Mouse (Mus musculus) cortical plate, adult 2 months (tissue): Measurements from ENCODE around the gene Mpp2.

Experiments used
- CTCF ChIP-seq: fragments of 200-500 bp; IDR thresholded peaks from 2 replicates; pipeline ENCODE4 v1.5.1; 2011; ENCODE audit warnings: mild to moderate bottlenecking, control low read depth, low read length; ENCODE audit not compliant: insufficient read depth; ENCODE audit errors: extremely low read depth
- POLR2A ChIP-seq: fragments of 200-500 bp; IDR thresholded peaks from 2 replicates; pipeline ENCODE4 v1.6.1; 2011; ENCODE audit warnings: mild to moderate bottlenecking, low read length, control low read depth; ENCODE audit not compliant: insufficient read depth; ENCODE audit errors: extremely low read depth

DNA sequence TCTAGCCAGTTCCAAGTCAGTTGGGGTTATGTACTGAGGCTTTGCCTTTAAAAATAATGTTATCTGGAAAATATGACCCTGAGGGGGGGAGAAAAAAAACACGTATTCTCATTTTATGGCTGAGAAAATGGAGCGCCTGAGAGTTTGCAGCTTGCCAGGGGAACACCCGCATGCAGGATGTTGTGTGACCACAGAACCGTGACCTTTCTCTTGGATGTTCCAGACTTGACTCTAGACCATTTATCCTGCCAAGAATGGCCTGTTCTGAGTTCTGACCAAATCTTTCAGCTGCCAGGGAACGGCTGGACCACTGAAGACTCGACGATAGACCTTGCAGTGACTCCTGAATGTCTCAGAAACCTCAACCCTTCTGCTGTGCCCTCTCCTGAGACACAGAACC, 35.1 kb downstream of the Mpp2 start:
- TF ChIP-seq CTCF (no peak), POLR2A (no peak)
